Mouse (Mus musculus) hematopoietic stem cell, adult 5-6 weeks (primary cell): ENCODE data around the gene Tmtc1. TPM values are rescaled to one million over a fixed set of nuclear protein-coding genes. Genes with fewer than 3 reads are reported as not detected.
A peak's percentile ranks its signal among the peaks of the same experiment; 100 is the strongest.

Source experiments
- ATAC-seq, 2 experiments: fragments of 125-278 bp in 1 of 2; replicated peaks in 1 of 2; 2 replicates each; pipeline ENCODE4 v1.8.0; 2016 to 2017; ENCODE audit warnings: inconsistent platforms in 2 of 2, mild to moderate bottlenecking in 2 of 2, moderate number of reproducible peaks in 2 of 2, low read depth in 1 of 2, moderate TSS enrichment in 1 of 2; ENCODE audit not compliant: low FRiP score in 2 of 2, poor library complexity in 2 of 2, severe bottlenecking in 2 of 2, insufficient read depth in 1 of 2, low TSS enrichment in 1 of 2
- total RNA-seq: library from RNA; stranded (forward); fragments of 172-1452, 232-1000 nt; gene quantifications from 2 replicates; pipeline ENCODE4 v1.2.3, GENCODE M21; 2017

Tmtc1 gene
- total RNA-seq, 1 experiment from 2014 or later = 0.55 TPM

GRCm38 (mm10) chr6:148354509-148355474 lies 89.4 kb downstream of the Tmtc1 start:
- peak; percentile 32 to 73; a peak in 3 of 4 replicates for ATAC-seq

DNA sequence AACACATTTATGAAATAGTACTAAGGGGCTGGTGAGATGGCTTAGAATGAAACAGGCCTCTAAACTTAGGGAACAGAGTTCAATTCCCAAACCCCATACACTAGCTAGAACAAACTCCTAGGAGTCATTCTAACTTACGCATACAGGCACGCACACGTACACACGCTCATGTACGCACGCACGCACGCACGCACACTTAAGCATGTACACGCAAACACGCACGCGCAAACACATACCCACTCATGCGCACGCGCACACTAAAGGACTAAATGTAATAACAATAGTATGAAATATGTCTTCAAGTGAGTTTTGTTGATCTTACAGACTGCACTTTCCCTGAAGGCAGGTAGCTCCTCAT lies 90.1 kb downstream of the Tmtc1 start:
- ATAC-seq = no peak

- ATAC-seq = peak in 1 of 2 experiments; percentile 19; a peak in 1 of 4 replicates
Observed at GRCm38 (mm10) chr6:148345001-148345400, 99.2 kb downstream of the Tmtc1 start.

DNA sequence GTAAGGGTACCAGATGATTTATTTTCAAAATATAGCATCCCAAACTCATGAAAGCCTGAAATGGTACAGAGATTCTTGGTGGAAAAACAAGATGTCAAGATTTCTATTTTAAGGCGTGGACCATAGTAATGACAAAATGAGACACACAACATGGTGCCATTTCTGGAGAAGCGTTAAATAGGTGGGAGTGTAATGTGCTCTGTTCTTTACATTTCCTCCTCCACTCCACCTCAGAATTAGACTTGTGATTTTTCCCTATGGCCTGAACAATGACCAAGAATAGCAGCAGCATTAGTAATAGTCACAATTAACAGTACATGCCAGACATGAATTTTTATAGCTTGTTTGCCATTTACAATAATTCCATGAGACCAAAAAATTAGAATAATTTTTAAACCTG lies 102.0 kb downstream of the Tmtc1 start:
- ATAC-seq = no peak

DNA sequence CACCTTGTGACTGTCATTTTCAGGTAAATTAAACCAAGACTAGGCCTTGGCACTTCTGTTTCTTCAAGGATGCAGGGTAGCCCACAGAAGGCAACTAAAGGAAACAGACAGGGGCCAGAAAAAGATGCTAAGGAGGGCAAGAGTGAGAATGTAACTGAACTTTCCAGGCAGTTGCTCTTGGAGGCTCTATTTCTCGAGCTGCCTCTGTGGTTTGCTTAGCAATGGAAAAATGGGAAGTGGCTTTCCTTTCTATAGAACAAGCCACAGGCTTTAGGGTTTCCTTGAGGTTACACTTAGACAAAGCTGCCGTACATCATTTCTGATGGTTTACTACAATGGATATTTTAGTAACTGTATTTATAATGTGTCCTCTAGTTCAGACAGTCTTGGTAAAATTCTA lies 102.4 kb downstream of the Tmtc1 start:
- peak; percentile 65 to 74 for ATAC-seq

DNA sequence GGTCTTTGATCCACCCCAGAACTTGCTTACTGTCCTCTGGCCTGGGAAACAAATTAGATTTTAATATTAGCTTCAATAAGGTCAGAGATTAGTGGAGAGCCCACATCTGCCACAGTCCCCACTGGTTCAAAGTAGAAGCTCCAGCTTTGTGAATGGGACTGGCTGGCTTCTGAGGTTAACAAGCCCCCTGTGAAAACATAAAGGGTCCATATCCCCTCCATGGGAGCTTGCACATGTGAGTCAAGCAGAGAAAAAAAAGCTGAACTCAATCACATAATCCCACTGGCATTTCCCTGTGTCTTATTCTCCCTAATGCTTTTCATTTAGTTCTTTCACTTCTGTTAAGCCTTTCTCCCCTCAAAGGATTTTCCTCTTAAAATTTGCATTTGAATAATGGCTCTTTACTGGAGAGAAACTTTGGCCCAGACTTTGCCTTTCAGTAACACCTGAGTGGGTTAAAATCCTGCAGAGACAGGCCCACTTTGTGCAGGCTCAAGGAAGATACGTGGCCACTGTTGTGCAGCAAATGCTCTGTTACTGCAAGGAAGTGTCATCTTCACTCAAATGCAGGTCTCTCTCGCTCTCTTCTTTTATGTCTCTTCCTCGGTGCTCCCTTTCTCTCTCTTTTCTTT lies 105.7 kb downstream of the Tmtc1 start:
- no peak for ATAC-seq

DNA sequence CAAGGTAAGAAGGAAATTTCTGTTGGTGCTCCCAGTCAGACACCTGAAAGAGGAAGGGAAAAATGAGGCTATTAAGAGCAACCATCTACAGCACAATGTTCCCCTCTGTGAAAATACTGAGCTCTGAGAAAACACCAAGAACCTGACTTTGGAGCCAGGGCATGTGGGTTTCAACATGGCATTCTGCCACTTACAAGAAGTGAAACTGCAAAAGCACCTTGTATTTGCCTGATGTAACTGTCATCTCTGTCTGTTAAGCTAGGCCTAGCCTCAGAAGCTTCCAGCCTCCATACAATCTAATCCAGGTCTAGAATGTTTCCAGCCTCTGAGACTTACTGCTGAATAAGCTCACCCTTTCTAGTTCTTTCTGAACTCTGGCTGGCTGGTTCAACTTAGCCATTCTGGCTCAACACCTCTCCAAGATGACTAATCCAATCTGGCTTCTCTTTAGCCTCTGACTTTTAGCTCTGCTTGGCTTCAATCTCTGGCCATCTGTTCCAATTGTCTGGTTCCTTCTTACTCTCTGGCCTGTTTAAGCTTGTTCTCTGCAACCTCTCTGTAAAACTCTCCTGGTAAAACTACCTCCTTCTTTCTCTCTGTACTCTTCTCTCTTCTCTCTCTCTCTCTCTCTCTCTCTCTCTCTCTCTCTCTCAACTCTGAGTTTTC lies 107.8 kb downstream of the Tmtc1 start:
- ATAC-seq = 0 out of 4 replicates have a peak, but pooled peaks of 1 of the 2 experiments have one; percentile 42

DNA sequence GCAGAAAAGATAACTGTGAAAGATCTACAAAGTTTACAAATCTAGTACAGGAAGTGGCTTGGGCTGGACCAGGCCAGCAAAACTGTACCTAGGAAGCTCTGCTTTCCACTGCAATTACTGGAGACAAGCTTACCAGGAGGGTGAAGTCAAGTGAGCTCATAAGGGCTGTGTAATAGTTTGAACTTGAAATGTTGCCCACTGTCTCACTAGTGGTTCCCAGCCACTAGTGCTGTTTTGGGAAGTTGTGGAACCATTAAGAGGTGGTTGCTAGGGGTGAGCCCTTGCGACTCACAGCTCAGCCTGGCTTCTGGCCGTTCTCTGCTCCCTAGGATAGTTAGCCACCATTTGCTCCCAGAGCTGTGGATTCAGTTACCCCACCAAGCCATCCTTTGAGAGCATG lies 112.3 kb downstream of the Tmtc1 start:
- peak; percentile 54 to 66 for ATAC-seq

- ATAC-seq = no peak
Observed at GRCm38 (mm10) chr6:148329976-148330375, 114.2 kb downstream of the Tmtc1 start.

- ATAC-seq = no peak
Observed at GRCm38 (mm10) chr6:148328928-148329327, 115.3 kb downstream of the Tmtc1 start.

DNA sequence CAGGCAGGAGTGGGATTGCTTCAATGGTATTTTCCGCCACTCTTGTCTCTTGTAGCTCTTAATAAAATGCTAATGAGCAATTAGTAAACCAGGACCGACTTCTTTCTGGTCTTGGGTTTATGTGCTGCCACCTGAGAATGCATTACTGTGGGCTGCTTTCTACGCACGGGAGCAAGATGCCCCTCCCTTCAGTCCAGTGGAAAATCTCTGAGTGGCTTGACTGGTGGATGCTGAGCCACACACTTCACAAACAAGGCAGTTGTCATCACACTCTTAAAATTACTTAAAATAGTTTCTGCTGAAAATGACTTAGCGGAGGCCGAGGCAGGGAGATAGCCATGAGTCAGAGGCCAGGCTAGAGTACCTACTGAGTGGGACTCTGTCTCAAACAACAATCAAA lies 116.1 kb downstream of the Tmtc1 start:
- no peak for ATAC-seq

- no peak for ATAC-seq
Observed at GRCm38 (mm10) chr6:148318736-148319135, 125.5 kb downstream of the Tmtc1 start.

GRCm38 (mm10) chr6:148315571-148316080 lies 128.6 kb downstream of the Tmtc1 start:
- ATAC-seq = no peak

GRCm38 (mm10) chr6:148315106-148315505 lies 129.1 kb downstream of the Tmtc1 start:
- ATAC-seq = no peak

DNA sequence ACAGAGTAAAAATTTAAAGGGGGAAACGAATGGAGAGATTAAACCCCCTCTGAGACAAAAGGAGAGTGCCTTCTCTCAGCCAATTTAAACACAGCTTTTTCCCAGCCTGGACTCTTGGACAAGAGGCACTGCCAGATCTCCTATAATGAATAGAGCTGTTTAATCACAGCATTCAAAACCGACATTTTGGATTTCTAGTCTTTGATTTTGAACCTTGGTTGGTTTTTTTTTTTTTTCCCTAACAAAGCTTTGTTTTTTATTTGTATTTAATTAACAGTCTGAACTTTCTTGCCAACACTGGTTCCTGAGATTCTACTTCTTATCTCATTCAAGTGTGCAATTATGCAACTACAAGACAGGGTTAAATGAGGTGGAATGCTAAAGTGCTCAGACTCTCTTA lies 133.2 kb downstream of the Tmtc1 start:
- no peak for ATAC-seq

GRCm38 (mm10) chr6:148305821-148306220 lies 138.4 kb downstream of the Tmtc1 start:
- no peak for ATAC-seq

- ATAC-seq = no peak
Observed at GRCm38 (mm10) chr6:148305191-148305590, 139.0 kb downstream of the Tmtc1 start.

DNA sequence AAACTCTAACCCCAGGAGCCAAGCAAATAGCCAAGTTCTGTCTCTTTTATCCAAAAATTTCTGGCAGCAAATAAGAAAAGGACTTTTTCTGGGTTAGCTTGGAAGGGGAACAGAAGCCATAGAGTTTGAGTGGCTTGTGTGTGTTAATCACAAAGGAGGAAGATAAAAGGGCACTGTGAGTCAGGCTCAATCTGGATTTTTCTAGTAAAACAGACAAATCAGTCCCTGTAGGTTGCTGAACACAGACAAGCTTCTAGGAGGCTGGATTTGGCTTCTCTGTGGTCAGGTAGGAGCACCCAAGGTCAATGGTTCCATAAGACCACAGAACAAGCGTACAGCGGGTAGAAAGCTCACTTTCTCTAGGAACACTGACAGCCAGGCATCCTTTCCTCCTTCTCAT lies 141.9 kb downstream of the Tmtc1 start:
- no peak for ATAC-seq
